Mouse (Mus musculus) fat pad, adult 2 months (tissue): ENCODE data around the gene Uvrag.

ENCODE experiments used
- DNase-seq: peaks from one replicate; pipeline ENCODE4 v3.0.0-alpha.2; 2011; ENCODE audit warnings: low read depth, low spot score; ENCODE audit errors: extremely low read depth

Uvrag gene

GRCm38 (mm10) chr7:99166159-99166558 is 25.2 kb upstream of the Uvrag start:
- DNase-seq = no peak

DNA sequence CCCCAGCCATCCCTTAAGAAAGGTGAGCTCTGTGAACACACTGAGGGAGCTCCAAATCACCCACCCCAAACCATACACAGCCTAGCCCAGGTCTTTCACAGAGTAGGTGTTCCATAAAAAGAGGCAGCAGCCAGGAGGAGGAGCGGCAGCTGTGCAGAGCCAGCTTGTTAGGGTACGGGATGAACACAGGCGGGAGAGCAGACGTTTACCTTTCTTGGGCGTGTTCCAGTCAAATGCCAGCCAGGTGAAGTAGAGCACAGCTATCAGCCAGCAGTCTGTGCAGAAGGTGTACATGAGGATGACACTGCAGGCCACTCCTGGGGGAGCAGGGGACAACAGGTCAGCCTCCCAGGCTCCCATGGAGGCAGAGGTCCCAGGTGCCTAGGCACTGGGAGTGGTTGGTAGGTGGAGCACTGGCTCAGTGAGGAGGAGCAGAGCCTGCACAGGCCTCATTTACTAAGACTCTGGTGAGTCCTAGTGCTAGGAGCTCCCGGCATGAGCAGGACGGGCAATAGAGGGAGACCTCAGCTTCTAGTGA is 24.0 kb upstream of the Uvrag start:
- DNase-seq = no peak

DNA sequence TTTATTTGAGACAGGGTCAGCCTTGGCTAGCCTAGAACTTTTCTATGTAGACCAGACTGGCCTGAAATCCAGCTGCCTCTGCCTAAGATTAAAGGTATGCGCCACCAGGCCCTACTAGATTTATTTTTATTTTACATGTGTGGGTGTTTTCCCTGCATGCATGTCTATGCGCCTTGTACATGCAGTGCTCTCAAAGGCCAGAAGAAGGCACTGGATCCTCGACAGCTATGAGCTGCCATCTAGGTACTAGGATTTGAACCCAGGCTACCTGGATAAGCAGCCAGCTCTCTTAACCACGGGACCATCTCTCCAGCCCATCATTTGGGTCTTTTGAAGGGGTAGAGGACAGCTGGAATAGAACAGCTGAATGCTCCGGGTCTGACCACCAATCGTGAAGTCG is 21.5 kb upstream of the Uvrag start:
- DNase-seq = no peak

DNA sequence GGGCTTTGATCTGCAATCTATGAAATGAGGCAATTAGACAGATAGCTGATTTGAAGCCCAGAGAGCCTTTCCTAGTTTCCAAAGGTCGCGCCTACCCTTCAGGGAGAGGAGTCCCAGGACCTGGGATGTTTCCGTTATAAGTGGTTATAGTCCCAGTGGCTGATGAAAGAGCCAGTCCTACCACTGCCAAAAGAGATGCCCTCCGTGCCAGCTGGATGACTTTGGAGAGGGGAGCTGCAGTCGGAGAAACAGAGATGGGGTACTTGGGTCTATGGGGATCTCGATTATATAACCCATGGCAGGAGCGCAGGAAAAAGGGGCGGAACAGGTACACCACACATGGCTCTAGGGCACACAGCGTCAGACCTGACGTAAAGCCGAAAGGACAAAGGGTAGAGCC is 21.0 kb upstream of the Uvrag start:
- no peak for DNase-seq

- no peak for DNase-seq
These were observed 20.6 kb upstream of the Uvrag start for GRCm38 (mm10) chr7:99161529-99161928.

DNA sequence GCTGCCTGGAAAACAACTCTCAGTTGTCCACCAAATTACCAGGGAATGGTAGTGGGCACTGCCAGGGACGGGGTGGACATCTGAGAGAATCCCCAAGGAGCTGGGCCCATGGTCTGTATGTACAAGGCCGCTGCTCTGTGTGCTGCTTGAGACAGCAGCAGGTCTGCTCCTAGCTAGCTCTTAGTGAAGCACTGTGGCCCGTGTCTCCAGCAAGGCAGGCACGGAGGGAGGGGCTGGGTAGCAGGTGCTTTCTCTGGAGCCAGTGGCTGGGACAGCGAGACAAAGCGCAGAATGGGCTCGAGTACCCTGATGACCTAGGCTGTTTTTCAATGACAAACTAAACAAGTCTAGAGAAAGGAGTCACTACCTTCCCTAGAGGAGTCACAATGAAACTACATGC is 20.1 kb upstream of the Uvrag start:
- no peak for DNase-seq

GRCm38 (mm10) chr7:99159446-99159845 is 18.5 kb upstream of the Uvrag start:
- no peak for DNase-seq

- DNase-seq = no peak
These were observed 18.0 kb upstream of the Uvrag start for GRCm38 (mm10) chr7:99158904-99159303.

DNA sequence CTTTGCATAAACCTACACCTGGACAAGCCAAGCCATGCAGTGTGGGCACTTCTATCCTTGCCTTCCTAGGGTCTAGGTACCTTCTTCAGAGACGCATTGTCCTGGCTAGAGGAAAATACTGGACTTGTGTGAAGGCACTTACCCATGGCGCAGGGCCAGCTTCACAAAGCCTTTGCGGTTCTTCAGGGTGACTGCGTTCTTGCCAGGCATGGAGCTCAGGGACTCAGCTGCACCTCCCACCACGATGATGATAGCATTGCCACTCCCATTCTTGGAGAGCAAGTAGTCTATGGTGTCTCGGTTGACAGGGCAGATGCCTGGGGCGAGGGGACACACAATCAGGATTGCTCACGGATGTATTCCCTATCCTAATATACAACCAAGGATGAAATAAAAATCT is 17.1 kb upstream of the Uvrag start:
- DNase-seq = no peak

- no peak for DNase-seq
These were observed 15.8 kb upstream of the Uvrag start for GRCm38 (mm10) chr7:99156737-99157136.

DNA sequence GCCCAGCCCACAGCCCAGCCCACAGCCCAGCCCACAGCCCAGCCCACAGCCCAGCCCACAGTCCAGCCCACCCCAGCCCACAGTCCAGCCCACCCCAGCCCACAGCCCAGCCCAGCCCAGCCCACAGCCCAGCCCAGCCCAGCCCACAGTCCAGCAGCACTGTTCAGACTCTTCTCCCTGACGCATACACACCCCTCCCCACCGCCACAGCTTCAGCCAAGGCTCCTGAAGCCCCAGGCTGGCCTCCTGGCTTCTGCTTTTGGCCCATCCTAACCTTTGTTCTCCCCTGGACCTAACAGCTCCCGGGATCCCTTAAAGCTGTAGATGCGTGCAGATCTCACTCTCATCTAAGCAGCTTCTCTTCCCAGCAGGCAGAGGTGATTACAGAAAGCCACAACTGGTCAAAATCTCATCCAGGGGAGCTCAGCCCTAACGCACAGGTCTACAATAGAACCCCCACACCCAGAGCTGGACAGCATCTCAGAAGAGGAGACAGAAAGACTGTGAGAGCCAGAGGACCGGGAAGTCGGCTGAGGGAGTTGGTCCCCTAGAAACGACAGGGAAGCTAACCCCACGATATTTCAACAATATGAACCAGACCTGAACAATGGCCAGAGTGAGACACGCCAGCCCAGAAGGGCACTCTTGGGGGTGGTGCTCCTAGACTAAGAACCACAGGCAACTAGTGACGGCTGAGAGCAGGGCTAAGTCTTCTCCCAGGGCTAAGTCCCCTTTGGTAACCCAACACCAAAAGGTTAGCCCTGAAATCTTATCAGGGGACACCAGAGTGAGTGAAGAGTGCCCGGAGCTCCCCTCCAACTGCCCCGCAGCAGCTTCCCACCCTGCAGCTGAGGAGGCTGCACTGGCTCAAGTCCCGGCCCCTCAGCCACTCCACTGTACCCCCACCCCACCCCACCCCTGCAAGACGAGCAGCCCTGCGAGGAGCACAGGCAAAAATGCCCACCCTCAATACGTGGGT is 14.7 kb upstream of the Uvrag start:
- no peak for DNase-seq

- DNase-seq = no peak
These were observed 13.8 kb upstream of the Uvrag start for GRCm38 (mm10) chr7:99154648-99155151.

DNA sequence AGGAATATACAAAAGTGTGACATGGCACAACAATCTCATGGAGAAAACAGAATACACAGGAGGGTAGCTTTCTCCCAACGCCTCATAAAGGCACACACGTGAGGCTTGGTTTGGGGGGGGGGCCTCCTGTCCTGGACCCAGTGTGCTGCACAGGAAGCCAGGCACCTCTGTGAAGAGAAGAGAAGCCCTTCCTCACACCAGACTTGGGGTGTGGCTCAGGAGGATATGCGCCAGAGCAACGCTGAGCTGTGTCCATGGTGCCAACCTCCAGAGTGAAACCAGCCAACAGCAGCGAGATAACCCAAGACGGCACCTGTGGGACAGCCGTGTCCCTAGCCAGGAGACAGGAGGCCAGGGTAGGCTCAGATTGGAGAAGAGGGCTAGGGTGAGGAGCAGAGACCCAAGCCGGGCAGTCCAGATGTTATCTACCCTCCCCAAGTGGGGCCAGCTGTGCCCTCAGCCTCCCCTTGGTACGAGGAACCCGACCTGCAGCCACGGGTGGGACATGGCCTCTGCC is 12.8 kb upstream of the Uvrag start:
- no peak for DNase-seq

DNA sequence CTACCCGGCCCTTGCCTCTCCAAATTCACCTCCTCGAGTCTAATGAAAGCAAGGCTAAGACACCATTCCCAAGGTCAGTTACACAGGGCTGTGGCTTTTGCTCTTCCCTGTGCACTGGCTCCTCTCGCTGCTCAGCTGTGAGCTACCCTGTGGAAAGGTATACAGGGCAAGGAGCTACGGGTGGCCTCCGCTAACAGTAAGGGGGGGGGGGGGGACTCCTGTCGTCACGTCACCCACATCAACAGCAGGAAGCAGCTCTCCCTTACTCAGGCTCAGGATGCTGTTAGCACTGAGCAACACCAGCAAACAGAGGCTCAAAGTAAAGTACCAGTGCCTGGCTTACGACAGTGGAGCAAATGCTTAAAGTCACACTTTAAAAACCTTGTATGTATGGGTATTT is 11.8 kb upstream of the Uvrag start:
- DNase-seq = no peak

- DNase-seq = no peak
These were observed 10.4 kb upstream of the Uvrag start for GRCm38 (mm10) chr7:99151342-99151741.

GRCm38 (mm10) chr7:99149017-99149416 is 8.1 kb upstream of the Uvrag start:
- DNase-seq = no peak

DNA sequence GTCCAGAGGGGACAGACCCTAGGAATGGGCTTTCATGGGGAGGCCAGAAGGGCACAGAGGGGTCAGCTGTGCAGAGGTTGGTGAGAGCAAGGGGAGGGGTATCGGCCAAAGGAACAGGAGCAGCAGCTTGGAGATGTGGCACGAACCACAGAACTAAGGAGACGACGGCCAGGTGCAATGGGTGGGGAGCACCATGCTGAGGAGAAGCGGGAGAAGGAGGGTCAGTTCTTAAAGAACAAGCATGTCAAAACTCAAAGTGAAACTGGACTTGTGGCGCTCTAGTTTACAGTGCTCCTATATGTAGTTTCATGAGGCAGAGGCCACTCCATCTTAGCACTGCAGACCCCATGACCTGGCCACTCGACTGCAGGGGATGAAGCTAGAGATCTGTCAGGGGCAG is 6.6 kb upstream of the Uvrag start:
- DNase-seq = no peak

GRCm38 (mm10) chr7:99146906-99147305 is 6.0 kb upstream of the Uvrag start:
- DNase-seq = no peak

GRCm38 (mm10) chr7:99146011-99146410 is 5.1 kb upstream of the Uvrag start:
- DNase-seq = no peak

DNA sequence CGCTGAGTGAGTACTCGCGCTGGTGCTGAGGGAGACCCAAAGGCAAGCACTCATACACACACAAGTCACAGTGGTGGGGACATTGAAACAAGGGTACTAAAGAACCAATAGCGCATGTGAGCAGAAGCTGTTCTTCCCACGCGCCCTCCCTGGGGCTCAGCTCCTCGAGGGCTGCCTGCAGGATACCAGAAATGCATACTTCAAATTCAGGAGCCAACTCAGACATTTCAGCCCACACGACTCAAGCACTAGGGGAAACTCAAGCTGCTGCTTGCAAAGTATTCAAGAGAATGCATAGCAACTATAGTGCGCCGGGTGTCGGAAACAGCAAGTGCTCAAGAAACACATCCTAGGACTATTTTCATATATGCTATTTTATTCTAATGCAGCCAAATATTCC is 3.7 kb upstream of the Uvrag start:
- no peak for DNase-seq

GRCm38 (mm10) chr7:99143244-99143643 is 2.3 kb upstream of the Uvrag start:
- DNase-seq = no peak

DNA sequence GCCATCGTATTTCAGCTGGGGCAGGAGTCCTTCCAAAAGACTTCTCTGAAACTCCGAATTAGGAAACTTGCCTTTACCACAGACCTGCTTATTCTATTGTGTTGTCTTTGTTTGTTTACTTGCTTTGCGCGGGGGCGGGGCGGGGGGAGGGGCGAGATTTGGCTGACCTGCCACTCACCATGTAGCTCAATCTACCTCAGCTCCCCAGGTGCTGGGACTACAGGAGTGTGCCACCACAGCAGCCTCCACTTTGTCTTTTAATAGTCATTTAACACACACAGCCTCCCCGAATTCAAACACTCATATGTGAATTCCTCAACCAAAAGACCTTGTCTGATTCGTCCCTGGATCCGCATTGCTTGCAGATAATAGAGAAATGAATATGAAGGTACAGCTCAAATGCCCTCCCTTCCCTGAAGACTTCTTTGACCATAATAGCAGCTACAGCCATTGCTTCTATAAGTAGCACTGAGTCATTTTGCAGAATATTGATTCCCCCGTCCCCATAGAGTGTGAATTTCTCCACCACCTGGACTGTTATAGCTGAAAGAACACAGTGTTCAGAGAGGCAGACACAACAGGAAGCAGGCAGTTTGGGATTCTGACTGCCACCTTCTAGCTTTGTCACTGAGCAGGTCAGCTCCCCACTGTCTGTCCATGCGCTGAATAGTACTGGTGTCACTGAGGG is 1.1 kb upstream of the Uvrag start:
- DNase-seq = no peak
